Mouse (Mus musculus): ENCODE results near the gene Gpr137b.
A peak's percentile ranks its signal among the peaks of the same experiment; 100 is the strongest.
"Not testable (repeated sequence)": the region's sequence is repeated elsewhere in the genome, so short reads cannot be mapped to it uniquely, and the experiment has no call there.

Gene Gpr137b

GRCm38 (mm10) chr13:13366371-13366770, 27.4 kb downstream of the Gpr137b start:
- DNase-seq (ENCODE audit: low spot score in 2 of 2) = peak in 1 of 2 experiments; percentile 52

DNA sequence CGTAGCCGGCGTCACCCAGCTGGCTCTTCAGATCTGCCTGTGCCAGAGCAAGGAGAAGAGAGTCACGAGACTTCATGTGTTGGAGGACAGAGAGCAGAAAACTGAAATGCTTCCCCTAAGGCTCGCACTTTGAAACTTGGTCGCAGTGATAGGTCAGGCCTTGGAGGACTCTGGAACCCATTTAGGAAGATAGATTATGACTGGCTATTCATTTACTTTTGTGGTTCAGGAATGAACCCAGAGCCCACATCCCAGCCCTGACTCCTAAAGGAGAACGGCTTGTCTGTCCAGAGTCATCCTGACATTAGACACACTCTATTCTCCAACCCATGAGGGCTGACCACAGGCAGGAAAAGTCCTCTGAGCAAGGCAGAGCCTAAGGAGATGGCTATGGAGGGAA, 30.3 kb downstream of the Gpr137b start:
- DNase-seq (ENCODE audit: low spot score in 2 of 2) = not testable (repeated sequence)

- peak in 1 of 2 experiments; percentile 60 for DNase-seq (ENCODE audit: low spot score in 2 of 2)
These were observed 31.6 kb downstream of the Gpr137b start for GRCm38 (mm10) chr13:13362261-13362660.

DNA sequence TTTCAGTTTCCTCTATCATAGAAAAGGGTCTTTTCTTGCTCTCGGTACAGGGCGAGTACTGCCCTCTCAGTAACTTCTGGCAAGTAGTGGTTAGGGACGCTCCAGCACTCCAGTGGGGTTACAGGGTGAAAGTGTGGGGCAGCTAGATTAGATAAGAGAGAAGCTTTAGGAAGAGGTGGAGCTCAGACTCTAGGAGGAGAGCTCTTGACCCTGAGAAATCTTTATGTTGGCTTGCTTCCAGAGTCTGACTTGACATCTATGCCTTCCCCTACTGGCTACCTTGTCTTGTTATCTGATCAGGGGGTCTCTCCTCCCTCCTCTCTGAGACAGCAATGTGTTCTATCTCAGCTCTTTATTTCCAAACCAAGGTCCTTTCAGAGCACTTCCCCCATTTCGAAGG, 33.8 kb downstream of the Gpr137b start:
- not testable (repeated sequence) for DNase-seq (ENCODE audit: low spot score in 2 of 2)

DNA sequence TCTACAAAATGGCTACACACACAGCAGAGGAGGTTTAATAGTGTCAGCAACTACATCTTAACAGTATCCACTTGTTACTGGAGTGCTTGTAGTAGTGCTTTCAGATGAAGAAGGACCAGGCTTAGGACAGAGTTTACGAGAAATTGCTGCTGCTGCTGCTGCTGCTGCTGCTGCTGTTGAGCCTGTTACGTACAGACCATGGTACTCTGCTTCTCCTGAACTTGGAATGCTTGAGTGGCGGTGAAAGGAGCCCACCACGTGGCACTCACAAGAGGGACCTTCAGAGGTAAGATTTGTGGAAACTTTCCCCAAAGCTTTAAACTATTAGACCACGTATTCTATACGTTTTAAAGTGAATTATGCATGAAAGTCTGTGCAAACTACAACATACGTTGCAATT, 35.2 kb downstream of the Gpr137b start:
- DNase-seq (ENCODE audit: low spot score in 2 of 2) = not testable (repeated sequence)

DNA sequence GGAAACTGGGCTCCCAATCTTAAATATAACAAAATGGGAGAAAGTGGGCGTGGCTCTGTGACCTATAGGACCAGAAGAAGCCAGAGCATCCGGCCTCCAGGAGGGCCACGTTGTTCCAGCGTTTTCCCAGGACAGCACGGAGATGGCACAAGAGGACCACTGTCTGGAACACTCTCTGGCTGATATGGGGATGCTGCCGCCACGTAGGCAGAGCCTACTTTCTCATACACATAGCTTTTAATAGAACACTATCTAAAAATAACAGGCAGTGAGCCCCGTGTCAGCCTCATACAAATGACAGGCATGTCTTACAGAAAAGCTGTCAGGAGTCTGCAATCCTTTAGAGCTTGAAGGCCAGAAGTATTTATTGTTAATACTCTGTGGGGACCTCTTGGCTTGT, 35.7 kb downstream of the Gpr137b start:
- peak in 1 of 2 experiments; percentile 52 for DNase-seq (ENCODE audit: low spot score in 2 of 2)

DNA sequence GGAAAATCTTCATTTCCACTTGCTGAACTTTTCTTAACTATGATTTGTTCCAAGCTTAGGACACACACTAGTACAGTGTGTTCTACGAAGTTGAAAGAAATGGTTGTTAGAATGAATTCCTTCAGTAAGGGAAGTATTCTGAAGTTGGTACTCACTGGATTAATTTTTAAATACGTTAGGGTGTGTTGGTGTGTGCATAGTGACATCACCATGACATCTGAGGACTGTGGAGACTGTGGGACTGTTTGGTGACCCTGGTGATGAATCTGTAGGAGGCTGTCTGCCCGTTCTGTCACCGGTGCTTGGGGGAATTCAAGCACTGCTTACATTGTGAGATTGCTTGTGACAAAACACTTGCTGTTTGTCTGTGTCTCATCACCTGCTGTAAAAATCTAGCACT, 41.7 kb downstream of the Gpr137b start:
- DNase-seq (ENCODE audit: low spot score in 2 of 2) = not testable (repeated sequence)

DNA sequence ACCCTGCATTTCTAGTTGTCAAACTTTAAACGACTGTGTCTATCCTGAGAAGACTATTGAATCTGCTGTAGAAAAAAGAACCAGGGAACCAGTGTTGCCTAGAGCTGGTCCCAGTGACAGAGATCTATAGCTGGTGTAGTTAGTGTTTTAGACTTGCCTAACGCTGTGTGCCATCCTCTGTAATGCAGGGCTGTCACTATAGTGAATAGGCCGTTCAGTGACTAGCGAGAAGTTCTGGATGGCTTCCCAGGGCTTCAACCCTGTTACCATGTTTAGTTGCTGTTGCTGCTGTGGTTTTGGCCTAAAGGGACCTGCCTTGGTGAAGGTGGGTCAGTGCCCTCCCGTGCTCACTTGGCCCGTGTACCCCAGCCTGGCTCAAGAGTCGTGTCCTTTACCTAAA, 43.1 kb downstream of the Gpr137b start:
- DNase-seq (ENCODE audit: low spot score in 2 of 2) = not testable (repeated sequence)

DNA sequence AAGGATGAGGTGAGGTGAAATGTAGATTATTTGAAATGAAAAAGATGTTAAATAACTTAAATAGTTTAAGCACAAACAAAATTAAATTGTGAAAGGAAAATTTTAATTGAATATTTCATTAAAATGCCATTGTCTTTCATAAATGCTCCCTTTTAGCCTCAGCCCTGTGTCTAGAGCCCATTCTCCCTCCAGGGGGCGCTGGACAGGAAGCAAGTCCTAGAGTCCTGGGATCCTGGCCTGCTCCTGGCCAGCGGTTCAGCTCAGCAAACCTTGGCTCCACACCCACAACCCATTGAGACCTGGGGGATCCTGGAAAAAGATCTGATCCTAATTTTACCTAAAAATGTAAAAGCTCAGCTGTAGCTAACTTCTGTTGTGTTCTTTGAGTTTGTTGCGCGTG, 44.5 kb downstream of the Gpr137b start:
- peak; percentile 39 to 80 for DNase-seq (ENCODE audit: low spot score in 2 of 2)

GRCm38 (mm10) chr13:13347634-13348412, 46.0 kb downstream of the Gpr137b start:
- not testable (repeated sequence) for DNase-seq (ENCODE audit: low spot score in 2 of 2)

DNA sequence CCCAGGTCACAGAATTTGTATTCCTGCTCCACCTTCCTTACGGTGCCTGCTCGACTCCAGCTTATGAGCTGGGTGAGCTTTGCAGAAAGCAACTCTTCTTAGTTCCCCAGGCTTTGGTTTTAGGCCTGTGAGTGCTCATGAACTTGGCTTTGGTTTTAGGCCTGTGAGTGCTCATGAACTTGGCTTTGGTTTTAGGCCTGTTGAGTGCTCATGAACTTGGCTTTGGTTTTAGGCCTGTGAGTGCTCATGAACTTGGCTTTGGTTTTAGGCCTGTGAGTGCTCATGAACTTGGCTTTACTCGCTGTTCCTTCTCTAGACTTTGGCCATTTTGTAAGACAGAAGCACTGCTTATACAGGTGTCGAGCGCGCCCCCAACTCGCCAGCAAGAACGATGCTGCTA, 56.5 kb downstream of the Gpr137b start:
- DNase-seq (ENCODE audit: low spot score in 2 of 2) = not testable (repeated sequence)

DNA sequence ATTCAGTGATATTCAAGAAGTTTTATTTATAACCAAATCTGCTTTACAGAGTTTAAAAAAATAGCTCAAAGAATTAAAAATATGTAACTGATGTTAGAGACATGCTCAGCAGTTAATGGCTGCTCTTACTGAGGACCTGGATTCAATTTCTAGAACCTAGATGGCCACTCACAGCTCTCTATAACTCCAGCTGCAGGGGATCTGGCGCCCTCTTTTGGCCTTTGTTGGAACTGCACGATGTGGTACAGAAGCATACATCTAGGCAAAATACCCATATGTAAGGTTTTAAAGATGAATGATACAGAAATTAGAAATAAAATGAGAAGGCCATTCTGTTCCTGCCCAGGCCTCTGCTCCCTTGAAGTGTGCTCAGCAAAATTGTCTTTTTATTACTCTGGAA, 64.9 kb downstream of the Gpr137b start:
- peak; percentile 64 to 89 for DNase-seq (ENCODE audit: low spot score in 2 of 2)

Data from spleen, postnatal 4 days (tissue).